Mouse (Mus musculus) adrenal gland, postnatal 4 days (tissue): ENCODE measurements at regions not wholly inside any gene's neighbourhood (a gene's known extent, or its start where the extent isn't known, plus 50 kb on each side); places are given as distances from the start of the nearest gene placed in this dataset.

ENCODE experiments used
- DNase-seq, 2 experiments: peaks; one replicate each; pipeline ENCODE4 v3.0.0; 2021 to 2022; ENCODE audit warnings: low spot score in 2 of 2, mixed read lengths in 2 of 2

DNA sequence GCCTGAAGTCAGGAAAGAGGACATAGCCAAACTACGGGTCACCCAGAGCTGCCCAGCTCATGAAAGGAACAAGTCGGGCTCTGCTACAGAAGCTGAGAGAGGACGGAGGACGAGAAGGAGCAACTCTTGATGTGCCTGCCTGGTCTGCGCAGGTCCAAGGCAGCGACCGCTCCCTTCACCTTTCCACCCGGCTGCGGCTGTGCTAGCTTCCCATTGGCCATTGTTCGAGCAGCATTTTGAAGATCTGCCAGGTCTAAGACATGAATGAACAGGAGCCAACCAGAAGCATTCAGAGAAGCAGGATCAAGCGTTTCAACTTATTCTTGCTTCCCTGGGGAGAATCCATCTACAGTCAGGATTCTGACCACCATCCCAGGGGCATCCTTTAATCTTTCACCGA is 113.3 kb upstream of the Wnt4 start:
- no peak for DNase-seq

DNA sequence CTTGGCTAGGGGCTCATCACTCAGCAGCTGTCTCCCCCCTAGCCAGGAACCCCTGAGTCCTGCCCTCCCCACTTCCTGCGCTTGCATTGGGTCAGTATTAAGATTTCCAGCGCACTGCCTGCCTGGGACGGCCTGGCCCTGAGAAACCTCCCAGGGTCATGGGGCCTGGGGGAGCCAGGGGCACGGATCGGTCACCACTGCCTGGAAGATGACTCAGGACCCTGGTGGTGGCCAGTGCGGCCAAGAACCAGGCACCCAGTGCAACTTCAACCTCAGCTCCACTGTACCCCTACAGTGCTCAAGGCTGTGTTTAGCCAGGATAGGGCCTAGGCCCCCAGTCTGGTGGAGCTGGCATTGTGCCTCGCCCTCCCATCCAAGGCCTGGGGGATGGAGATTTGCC is 111.9 kb upstream of the Zbtb40 start:
- no peak for DNase-seq

DNA sequence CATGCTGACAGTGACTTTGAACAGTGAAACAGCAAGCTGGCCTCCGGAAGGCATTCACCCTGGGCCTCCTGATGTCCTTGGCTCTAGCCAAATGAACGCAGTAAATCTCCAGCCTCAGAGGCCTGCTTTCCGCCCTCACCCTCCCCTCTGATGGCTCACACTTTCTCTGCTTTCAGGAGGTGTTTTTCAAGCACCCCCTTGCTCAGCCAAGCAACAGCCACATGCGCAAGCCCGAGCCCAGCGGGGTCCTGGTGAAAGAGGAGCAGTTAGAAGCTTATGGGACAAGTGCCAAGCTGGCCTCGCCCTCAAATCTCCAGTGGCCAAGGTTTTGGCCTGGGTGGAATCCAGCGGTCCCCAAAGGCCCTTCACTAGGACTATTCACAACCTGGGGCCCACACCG is 109.6 kb upstream of the Zbtb40 start:
- DNase-seq, result no peak

DNA sequence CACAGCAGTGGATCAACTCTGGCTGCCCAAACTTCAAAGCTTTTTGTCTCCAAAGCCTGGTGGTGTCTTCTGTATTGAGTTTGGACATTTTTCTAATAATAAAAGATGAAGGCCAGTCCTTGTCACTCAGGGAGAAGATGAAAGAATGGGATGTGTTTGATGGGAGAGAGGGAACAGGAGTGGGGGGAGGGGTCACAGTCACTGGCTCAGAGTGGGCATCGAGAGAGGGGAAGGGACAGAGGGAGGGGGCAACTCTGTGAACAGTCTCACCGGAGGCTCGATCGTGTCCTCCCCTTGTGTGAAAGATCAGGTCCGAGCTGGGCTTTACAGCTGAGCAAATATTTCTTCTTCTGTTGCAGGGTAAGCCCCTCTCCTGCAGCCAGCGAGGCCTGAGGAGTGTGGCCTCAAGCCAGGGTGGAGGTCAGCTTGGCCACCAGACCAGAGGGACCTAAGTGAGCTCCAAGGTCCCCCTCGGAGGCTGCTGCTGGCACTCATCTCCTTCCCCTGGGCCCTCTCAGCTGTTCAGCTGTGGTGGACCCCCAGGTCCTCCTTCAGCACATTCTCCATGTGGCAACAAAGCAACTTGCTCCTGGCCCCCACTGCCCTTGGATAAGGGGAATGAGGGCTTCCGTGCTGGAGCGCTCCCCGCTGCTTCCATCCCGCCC is 108.0 kb upstream of the Zbtb40 start:
- DNase-seq, result no peak

DNA sequence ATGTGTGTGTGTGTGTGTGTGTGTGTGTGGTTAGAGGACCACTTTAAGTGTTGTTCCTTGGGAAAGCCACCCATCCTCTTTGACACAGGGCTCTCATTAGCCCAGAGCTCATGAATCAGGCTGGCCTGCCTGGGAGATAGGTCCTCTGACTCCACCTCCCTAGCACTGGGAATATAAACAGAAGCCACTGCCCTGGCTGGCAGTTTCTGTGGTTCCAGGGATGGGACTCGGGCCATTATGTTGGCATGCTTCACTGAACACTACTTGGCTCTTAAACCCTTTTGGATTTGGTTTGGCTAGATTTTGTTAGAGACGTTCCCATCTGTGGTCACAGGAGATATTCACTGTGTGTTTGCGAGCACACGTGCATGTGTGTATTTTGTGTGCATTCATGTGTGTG is 100.2 kb upstream of the Zbtb40 start:
- no peak for DNase-seq

DNA sequence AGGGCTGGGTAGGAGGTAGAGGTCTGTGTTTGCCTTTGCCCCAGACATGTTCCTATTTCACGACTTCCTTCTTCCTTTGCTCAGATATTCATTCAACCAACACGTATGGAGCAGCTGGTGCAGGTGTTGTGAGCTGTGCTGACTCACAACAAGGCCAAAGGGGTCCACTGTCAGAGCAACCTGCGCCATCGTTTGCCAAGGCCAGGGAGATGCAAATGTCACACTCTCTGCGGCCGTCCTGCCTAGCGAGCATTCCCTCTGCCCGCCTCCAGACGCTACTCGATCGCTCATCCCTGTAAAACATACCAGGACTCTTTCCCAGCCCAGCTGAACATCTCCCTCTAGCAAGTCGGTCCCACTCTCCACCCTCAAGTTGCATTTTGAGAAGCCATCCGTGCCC is 99.2 kb upstream of the Zbtb40 start:
- DNase-seq, result no peak

DNA sequence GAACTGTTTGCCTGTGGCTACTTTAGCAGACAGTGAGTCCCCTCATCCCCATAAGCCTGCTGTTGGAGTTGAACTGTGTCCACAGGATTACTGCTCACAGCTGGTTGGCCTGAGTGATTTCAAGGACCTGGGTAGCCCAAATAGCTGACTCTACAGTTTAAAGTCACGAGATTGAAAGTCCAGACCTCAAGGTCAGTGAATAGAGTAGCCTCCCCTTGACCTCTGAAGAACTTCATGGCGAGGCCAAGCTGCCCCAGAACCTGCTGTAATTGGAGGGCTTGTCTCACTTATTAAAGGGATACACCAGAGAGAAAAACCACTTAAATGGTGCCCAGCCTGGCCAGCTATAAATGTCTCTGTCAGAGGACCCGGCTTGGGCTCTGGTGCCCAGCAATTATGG is 97.7 kb upstream of the Zbtb40 start:
- no peak for DNase-seq

DNA sequence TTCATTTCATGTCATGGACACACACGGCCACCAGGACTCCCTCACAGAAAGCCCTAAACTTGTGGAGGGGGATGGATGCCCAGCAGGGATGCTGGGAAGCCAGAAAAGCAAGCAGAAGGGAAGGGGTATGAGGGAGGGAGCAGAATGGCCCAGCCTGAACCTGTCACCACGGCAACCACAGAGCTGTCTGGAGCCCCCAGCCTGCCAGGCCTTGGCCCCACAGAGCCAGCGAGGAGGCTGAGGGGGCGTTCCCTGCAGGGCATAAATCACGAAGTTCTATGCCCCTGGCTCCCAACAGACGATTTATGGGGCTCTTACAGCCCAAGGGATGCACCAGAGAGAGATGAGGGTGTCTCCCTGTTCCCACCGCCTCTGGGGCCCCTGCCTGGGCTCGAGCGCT is 93.7 kb upstream of the Zbtb40 start:
- DNase-seq, result no peak

DNA sequence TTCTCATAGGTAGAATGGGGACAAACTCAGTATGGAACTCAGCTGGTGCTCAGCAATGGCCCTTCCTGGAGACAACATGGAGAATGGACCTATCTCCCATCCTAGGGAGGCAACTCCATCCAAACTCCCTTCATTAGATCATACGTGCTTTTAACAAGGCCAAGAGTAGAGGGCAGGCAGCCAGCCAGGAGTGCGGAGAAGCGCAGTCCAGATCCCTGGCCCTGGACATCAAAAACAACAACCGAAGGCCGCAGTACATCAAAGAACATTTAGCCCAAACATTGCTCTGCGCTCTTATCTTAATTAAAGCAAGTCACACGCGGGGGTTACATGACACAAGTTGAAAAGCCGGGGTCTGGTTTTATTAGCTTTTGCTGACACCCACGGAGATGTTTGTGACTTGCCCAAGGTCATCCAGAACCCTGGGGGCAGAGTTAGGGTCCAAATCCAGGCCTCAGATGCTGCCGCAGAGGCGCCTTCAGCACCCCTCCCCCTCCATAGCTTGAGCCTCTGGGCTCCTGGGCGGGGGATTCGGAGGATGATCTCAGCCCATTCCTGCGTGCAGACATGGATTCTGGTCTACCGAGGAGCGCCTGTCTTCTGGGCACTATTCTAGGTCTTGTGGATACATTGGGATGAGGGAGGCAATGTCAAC is 90.6 kb upstream of the Zbtb40 start:
- peak in 1 of 2 experiments; percentile 54 for DNase-seq

DNA sequence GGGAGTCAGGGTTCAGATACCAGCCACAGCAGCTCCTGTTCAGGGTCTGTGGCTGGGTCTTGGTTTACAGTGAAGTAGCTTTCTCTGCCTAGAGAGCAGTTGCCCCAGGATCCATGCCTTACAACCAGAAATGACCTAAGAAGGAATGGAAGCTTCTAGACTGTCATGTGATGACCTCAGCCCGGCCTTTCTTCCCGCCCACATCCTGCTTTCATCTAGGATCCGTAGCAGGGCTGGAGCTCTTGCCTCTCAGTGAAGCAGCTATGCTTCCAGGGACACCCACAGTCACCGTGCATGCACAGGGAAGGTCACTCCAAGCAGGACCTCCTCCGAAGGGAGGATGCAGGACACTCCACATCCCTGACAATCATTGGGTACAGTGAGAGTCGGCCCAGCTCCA is 89.5 kb upstream of the Zbtb40 start:
- DNase-seq, result no peak

DNA sequence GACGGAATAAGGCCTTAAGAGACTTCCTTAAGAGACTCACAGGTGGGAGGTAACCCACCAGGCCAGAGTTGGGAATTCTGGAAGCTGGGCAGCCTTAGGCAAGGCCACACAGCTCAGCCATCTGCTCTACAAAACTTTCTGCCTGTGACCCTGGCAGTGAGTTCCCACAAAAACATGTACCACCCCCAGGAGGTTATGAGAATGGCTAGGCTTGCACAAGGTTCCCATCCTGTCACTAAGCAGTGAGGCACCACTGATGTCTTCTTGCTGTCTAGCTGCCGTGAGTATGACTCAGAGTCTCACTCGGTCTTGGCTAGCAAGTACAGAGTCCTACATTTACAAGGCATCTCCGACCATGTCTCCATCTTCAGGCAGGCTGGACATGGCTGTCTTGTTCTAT is 87.7 kb upstream of the Zbtb40 start:
- no peak for DNase-seq

DNA sequence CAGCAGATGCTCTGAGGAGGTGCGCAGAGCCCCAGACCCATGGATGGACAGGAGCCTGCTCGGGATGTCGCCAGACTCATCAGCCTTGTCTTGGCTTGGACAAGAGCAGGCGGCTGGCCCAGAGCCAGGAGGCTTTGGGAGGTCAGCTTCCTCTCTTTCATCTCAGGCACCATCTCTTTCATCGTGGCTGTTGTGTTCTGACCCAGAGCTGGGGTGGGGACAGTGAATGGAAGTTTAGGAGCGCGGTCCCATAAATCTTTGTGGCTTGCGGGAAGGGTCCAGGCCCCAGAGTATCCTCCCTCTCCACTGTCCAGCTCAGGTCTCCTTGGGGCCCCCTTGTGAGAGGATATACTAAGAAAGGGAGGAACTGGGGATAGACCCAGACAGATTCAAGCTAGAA is 87.2 kb upstream of the Zbtb40 start:
- peak in 1 of 2 experiments; percentile 56 for DNase-seq

DNA sequence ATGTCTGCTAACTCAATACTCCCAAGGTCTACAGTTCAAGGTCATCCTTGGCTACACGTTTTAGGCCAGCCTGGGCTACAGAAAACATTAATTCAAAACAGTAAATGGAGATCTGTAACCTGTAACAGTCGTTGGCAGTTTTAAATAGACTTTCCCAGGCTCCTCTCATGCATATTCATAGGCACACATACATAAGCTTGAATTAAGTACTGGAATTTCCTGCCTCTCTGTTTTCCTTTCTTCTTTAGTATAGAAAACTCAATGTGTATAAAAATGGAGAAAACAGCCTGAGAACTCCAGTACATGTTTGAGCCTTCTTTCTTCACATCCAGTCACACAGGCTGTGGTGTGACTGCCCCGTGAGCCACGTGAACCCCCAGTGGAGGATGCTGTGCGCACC is 86.0 kb upstream of the Zbtb40 start:
- no peak for DNase-seq

DNA sequence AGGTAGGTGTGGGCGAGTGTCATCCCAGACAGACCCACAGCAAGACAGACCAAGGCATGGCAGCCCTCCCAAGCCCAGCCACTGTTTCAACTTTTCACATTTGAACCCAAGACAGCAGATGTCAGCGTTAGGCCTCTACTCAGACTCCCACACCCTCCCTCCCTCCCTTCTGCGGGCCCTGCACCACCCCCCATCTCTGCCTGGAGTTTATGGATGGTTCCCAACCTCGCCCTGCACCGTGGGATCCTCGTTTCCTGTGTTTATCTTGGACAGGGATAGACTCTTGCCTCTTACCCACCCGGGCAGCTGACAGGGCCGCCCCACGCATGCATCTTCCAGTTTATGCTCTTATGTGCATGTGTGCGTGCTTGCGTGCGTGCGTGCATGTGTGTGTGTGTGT is 85.2 kb upstream of the Zbtb40 start:
- DNase-seq, result no peak

DNA sequence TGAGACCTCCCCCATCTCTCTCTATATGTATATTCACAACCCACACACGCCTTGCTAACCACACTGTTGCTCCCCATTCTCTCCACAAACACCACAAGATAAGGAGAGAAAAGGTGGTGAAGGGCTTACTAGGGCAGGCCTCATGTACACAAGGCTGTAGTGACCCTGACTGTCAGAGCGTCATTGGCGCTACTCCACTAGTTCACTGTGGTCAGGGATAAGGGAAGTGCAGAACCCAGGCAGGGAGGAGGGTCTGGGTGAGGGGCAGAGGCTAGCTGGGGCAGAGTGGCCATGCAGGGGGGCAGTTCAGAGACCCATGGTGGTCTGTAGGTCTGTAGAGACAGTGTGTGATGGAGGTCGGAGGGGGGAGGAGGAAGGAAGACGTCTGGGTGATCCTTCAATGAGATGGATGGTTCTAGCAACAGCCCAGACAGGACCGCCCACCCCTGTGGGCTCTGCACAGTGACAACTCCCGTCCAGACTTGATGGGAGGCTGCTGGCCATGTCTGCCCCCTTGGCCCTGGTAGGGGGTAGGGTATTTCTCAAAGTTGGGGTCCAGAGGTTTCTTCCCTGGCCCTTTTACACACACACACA is 82.1 kb upstream of the Zbtb40 start:
- DNase-seq, result no peak

DNA sequence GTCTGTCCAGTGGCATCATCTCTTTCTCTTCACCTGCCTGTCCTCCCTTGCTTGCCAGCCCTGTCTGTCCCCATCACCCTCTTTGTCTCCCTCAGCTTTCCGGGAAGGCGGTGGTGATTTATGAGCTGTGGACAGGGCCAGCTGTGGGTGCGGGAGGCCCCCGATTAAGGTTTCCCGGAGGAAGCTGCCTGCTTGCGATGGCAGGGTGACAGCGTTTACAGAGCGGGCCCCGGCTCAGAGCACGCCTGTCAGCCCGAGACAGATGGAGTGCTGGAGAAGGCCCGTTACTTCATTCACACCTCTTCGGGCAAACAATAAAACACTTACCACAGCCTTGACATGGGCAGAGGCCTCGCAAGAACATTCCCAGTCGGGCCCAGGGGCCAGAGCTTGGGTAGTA is 79.6 kb upstream of the Zbtb40 start:
- DNase-seq, result no peak

DNA sequence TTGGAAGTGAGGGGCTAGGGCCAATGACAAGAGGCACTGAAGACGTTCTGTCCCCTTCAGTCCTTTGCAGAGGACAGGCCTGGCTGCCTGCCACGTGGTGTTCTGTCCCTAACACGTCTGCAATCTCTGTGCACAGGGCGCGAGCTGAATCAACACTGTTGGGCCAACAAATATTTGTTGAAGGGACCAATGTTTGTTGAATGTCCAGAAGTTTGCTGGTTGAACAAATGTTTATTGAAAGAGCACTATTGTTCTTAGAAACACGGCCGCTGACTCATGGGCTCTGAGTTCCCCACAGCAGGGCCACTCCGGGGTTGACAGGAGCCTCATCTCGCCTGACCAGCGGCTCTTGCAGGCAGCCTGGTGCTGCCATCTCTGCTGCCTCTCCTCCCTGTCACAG is 73.1 kb upstream of the Zbtb40 start:
- DNase-seq, result no peak

DNA sequence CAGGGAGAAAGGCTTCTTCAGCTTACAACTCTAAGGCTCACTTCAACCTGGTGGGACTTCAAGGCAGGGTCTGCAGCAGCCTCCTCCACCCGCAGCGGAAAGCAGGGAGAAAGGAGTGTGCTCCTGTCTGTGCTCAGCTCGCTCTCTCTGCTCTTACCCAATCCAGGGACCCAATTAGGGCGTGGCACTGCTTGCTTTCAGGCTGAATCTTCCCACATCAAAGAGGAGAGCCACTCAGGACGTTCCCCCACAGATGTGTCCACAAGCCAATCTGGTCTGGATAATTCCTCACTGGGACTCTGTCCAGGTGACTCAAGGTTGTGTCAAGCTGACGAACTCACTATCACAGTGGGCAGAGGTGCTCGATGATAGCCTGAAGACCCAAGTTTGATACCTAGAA is 72.0 kb upstream of the Zbtb40 start:
- no peak for DNase-seq

DNA sequence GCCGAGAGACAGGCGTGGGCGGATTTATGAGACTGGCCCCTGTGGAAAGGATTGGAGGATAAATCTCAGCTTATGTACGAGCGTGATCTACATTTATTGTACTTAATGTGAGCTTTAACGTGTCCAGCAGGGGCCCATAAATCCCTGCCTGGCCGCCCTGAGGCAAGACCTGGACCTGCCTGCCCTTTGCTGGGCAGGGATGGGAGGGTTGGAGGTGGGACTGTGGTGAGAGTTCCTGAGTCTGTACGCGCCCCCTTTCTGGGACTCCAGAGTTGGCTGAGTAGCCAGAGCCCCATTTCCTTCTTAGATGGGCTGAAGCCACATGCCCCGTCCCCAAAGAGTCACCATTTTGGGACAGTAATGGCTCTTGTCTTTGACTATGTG is 69.7 kb upstream of the Zbtb40 start:
- DNase-seq, result no peak

DNA sequence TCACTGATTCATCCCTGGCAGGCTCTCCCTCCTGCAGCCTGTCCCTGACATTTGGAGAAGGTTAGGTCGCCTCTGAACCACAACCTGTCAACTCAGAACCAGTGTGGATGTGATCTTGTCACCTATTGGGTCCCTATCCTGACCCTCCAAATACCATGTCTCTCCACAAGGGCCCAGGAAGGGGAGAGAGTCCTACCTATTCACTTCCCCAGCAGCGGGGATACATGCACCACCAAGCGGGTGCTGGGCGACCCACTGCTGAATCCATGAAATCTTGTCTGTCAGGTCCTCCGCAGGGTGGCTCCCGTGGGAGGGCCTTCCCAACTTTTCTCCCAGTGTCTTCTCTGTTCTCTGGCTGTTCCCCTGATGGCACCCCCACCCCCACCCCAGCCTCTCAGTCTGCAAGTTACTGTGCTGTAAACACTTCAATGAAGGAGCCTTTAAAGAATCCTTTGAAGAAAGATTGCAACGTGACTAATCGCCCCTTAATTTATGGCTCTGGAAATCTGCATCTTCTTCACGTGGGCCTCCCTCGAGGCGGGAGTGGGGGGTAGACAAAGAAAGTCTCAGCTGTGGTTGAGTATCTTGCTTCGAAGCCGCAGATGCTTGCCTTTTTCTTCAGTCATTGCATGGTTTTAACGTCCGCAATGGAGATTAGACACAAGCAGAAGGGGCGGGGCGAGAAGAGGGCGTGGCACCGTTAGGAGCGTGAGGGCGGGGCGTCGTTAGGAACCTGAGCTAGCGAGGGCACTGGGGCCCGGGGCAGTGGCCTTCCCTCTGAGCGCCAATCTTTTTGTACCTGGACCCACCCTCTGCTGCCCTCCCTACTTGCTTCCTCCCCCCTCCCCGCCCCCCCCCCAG is 69.1 kb upstream of the Zbtb40 start:
- peak in 1 of 2 experiments; percentile 53 for DNase-seq

DNA sequence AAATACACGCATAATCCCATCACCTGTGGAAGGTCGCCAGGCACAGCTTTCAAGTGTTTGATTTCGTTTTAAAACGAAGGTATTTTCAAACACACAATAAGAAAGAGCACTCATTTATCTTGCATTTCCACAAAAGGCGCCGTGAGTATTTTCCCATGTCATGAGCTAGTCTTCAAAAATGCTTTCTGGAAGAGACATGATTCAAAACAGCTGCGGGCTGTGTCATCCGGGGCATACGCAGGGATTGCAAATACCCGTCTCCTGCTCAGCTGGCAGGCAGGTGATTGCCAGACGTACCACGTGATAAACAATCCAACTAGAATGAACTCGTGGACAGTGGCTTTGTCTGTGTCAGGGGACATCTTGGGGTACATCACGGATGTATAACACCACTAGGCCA is 66.5 kb upstream of the Zbtb40 start:
- no peak for DNase-seq

DNA sequence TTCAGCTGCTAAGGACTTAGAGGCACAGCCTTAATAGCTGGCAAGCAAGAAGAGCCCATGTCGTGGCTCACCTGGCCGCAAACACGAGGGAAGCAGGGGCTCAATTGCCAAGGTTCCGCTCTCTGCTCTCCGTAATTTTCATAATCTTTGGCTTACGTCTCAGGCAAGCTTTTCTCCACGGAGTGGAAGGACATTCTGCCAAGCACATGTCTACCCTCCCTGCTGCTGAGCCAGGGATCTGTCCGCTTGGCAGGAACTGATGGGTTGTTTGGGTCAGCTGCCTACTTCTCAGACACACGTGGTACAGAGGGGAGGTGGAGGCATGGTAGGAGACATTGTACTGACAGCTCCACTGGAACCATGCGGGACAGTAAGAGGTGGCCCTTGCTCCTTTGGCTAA is 61.7 kb upstream of the Zbtb40 start:
- DNase-seq, result no peak
